Mouse (Mus musculus) midbrain, embryonic 15.5 days (tissue): ENCODE data around the gene Gm853. TPM values are rescaled to one million over a fixed set of nuclear protein-coding genes. Genes with fewer than 3 reads are reported as not detected.

ENCODE experiments used
- ATAC-seq: fragments of 200-750 bp; cut with Nextera tagmentation; replicated peaks from 2 replicates; pipeline ENCODE4 v1.8.0; 2017; ENCODE audit warnings: moderate TSS enrichment
- H3K27ac ChIP-seq: fragments of 300-500 bp; sonication (generic); 2 replicates; pipeline ENCODE4 v1.5.1; 2015; ENCODE audit warnings: mild to moderate bottlenecking, inconsistent platforms
- H3K27me3 ChIP-seq: fragments of 300-500 bp; sonication (generic); replicated peaks from 2 replicates; pipeline ENCODE4 v1.6.1; 2015; ENCODE audit warnings: inconsistent platforms
- H3K36me3 ChIP-seq: fragments of 300-500 bp; sonication (generic); replicated peaks from 2 replicates; pipeline ENCODE4 v1.6.1; 2015; ENCODE audit warnings: inconsistent platforms
- H3K4me1 ChIP-seq: fragments of 300-500 bp; sonication (generic); 2 replicates; pipeline ENCODE4 v1.6.1; 2015; ENCODE audit warnings: inconsistent platforms
- H3K4me2 ChIP-seq: fragments of 300-500 bp; sonication (generic); 2 replicates; pipeline ENCODE4 v1.6.1; 2015; ENCODE audit warnings: inconsistent platforms, mild to moderate bottlenecking, moderate library complexity
- H3K4me3 ChIP-seq: fragments of 300-500 bp; sonication (generic); 2 replicates; pipeline ENCODE4 v1.5.1; 2015; ENCODE audit warnings: mild to moderate bottlenecking, inconsistent platforms
- H3K9ac ChIP-seq: fragments of 300-500 bp; sonication (generic); 2 replicates; pipeline ENCODE4 v1.6.1; 2015; ENCODE audit warnings: mild to moderate bottlenecking, inconsistent platforms
- H3K9me3 ChIP-seq: fragments of 300-500 bp; sonication (generic); 2 replicates; pipeline ENCODE4 v1.6.1; 2016; ENCODE audit warnings: inconsistent platforms
- WGBS: fragments of 180-500 bp; shearing (Covaris S2); methylation state at CpG from one replicate; pipeline ENCODE4 v1.1.7; 2015; ENCODE audit warnings: mixed read lengths; 5-methylcytosine and 5-hydroxymethylcytosine counted together
- polyA plus RNA-seq: library from polyadenylated mRNA; unstranded; fragments of >200 nt; fragmentation: Nextera tagmentation; extraction: Ambion mirVana; gene quantifications from 2 replicates; pipeline ENCODE4 v1.2.1, GENCODE M21; 2015

Gm853 gene
- 0.06 and 0.08 TPM in 2 replicates for polyA plus RNA-seq

DNA sequence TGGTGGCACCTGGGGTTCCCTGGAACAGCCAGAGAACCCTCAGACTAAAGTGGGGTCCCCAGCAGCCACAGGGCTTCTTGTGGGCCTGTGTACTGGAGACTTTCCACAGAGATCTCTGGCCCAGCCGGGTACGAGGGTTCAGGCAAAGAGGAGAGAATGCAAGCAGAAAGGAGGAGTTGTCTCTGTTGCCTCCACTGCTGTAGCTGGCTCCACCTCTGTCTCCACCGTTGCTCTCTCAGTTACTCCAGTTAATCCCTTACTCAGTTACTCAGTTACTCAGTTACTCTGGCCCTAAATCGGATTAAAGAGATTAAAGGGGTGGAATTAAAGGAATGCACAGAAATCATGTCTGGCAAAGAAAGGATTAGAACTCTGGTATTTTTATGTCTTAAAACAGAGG, at the start of gene Gm853:
Gene Gm853, minus strand, starts transcription at position 223 of the 400 bp plus-strand sequence.
- Histone ChIP-seq H3K27me3 (no peaks in the 10 kb centered on the region), H3K9ac (no peak within 1 kb of the TSS), H3K36me3 (no peaks in the 10 kb centered on the region), H3K4me1 (no peaks in the 10 kb centered on the region), H3K27ac (no peak within 1 kb of the TSS), H3K4me3 (no peak within 1 kb of the TSS), H3K4me2 (no peak within 1 kb of the TSS), H3K9me3 (no peaks in the 10 kb centered on the region)
- ATAC-seq = no peak
- 39% methylated on average over 4 of the region's 4 CpGs for WGBS

GRCm38 (mm10) chr4:130270611-130271347, 48.6 kb upstream of the Gm853 start:
- Histone ChIP-seq H3K4me3 (no peak overlapping the region), H3K9me3 (no peaks in the 10 kb centered on the region), H3K27me3 (no peaks in the 10 kb centered on the region), H3K36me3 (no peaks in the 10 kb centered on the region), H3K27ac (no peak overlapping the region; the same call in 1 of the 2 replicates), H3K9ac (no peak overlapping the region), H3K4me2 (no peak overlapping the region), H3K4me1 (peaks cover 26% of the 10 kb centered on the region)
- 93% methylated on average over 6 of the region's 6 CpGs for WGBS
- no peak for ATAC-seq

DNA sequence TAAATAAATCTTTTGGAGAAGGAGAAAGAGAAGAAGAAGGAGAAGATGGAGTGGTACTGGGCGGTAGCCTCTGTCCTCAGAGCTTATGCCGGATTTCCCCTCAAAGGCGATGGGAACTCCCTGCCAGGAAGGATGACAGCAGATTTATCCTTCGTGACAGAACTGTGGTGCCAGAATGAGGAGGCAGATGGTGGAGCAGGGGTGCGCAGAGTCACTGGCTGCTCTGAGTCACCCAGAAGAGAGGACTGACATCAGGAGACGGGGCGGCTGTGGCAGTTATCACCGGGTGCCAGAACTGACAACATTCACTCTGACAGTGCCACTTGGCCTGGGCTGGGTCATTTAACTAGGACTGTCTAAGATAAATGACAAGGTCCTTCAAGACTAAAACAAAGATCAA, 47.9 kb upstream of the Gm853 start:
- Histone ChIP-seq H3K4me3 (no peak overlapping the region), H3K27me3 (no peaks in the 10 kb centered on the region), H3K36me3 (no peaks in the 10 kb centered on the region), H3K4me2 (no peak overlapping the region), H3K9me3 (no peaks in the 10 kb centered on the region), H3K27ac (no peak overlapping the region), H3K9ac (no peak overlapping the region), H3K4me1 (peaks cover 23% of the 10 kb centered on the region)
- WGBS = 77% methylated on average over 8 of the region's 8 CpGs
- no peak for ATAC-seq

DNA sequence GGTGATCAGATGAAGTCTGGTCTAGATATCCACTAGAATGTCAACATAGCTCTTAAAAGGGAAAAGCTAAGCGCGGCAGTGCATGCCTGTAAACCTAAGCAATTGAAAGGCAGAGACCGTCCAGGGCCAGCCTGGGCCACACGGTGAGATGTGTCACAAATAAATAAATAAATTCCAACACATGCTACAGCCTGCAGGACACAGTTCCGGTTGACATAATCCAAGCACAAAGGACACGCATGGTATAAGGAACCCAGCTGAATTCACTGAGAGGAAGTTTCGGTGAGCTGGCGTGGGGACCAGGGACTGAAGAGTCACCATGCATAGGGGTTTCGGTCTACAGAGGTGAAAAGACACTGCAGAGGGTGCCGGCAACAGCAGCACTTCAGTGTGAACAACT, 46.5 kb upstream of the Gm853 start:
- Histone ChIP-seq H3K4me1 (peaks cover 31% of the 10 kb centered on the region), H3K9me3 (no peaks in the 10 kb centered on the region), H3K4me3 (no peak overlapping the region), H3K4me2 (no peak overlapping the region), H3K9ac (no peak overlapping the region), H3K27me3 (no peaks in the 10 kb centered on the region), H3K27ac (no peak overlapping the region), H3K36me3 (no peaks in the 10 kb centered on the region)
- 89% methylated on average over 10 of the region's 10 CpGs for WGBS
- ATAC-seq = no peak

GRCm38 (mm10) chr4:130267069-130267468, 44.9 kb upstream of the Gm853 start:
- no peak overlapping the region for H3K4me2 ChIP-seq
- 79% methylated on average over 7 of the region's 7 CpGs for WGBS
- ATAC-seq = no peak
- no peaks in the 10 kb centered on the region for H3K27me3 ChIP-seq
- H3K9ac ChIP-seq = no peak overlapping the region
- H3K4me1 ChIP-seq = peaks cover 18% of the 10 kb centered on the region; the same call in 1 of the 2 replicates
- no peak overlapping the region for H3K27ac ChIP-seq
- no peak overlapping the region for H3K4me3 ChIP-seq
- no peaks in the 10 kb centered on the region for H3K9me3 ChIP-seq
- peaks cover 8% of the 10 kb centered on the region for H3K36me3 ChIP-seq

DNA sequence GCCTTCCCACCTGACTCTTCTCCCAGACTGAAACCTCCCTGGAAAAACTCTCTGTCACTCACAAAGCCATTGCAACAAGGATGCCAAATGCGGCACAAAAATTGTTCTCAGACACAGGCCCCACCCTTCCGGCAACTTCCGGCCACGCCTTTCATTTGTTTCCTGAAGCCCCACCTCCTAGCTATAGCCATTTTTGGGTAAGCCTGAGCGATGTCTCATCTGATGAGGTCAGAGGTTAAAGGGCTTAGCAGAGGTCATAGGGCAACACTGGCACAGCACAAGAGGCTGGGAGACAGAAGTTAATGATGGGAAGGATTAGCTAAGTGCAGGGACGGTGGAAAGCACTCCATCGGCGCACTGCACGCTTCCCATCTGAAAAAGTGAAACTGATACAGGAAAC, 44.4 kb upstream of the Gm853 start:
- ATAC-seq = no peak
- H3K4me3 ChIP-seq = no peak overlapping the region
- WGBS = 47% methylated on average over 9 of the region's 9 CpGs
- no peak overlapping the region for H3K27ac ChIP-seq
- peaks cover 18% of the 10 kb centered on the region; the same call in 1 of the 2 replicates for H3K4me1 ChIP-seq
- H3K27me3 ChIP-seq = no peaks in the 10 kb centered on the region
- no peak overlapping the region for H3K4me2 ChIP-seq
- no peak overlapping the region for H3K9ac ChIP-seq
- peaks cover 9% of the 10 kb centered on the region for H3K36me3 ChIP-seq
- H3K9me3 ChIP-seq = no peaks in the 10 kb centered on the region

DNA sequence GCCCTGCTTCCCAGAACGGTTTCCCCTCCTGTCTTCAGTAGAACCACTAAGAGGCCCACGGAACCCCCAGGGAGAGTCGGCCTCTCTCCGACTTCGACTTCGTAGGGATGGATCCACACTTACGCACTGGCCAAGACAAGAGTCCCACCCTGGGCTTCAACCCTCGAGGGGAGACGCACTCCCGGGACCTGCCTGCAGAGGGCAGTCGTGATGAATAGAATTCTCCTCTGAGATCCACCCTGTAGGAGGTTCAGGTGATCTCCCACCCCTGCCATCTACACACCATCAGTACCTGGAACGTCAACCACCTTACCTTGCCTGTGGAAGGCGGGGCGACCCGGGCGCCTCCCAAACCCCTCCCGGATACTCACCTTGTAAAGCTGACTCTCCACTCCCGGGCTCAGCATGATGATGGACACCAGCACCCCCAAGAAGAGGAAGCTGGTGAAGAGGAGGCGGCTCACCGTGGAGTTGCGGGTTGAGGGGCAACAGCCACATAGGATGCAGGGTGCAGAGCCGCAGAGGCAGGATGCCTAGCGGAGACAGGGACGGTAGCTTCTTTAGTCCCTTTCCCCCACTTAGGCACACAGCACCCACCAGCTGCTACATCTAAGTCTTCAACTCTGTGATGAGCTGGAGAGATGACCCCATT, 42.6 kb upstream of the Gm853 start:
- Histone ChIP-seq H3K9me3 (no peaks in the 10 kb centered on the region), H3K27ac (no peak overlapping the region), H3K36me3 (peaks cover 13% of the 10 kb centered on the region), H3K4me3 (no peak overlapping the region), H3K4me2 (no peak overlapping the region), H3K9ac (no peak overlapping the region), H3K4me1 (peaks cover 18% of the 10 kb centered on the region; the same call in 1 of the 2 replicates), H3K27me3 (no peaks in the 10 kb centered on the region)
- ATAC-seq = no peak; the same call in 1 of the 2 replicates
- 28% methylated on average over 24 of the region's 24 CpGs for WGBS

- ATAC-seq = no peak
- H3K4me2 ChIP-seq = no peak overlapping the region
- WGBS = 13% methylated on average over 11 of the region's 11 CpGs
Measured at GRCm38 (mm10) chr4:130264131-130264530, 41.9 kb upstream of the Gm853 start.

GRCm38 (mm10) chr4:130260406-130260805, 38.2 kb upstream of the Gm853 start:
- Histone ChIP-seq H3K9me3 (no peaks in the 10 kb centered on the region), H3K27me3 (no peaks in the 10 kb centered on the region), H3K9ac (no peak overlapping the region), H3K27ac (no peak overlapping the region), H3K4me2 (no peak overlapping the region), H3K4me1 (peaks cover 11% of the 10 kb centered on the region; the same call in 1 of the 2 replicates), H3K36me3 (peaks cover 30% of the 10 kb centered on the region), H3K4me3 (no peak overlapping the region)
- ATAC-seq = no peak
- WGBS = 38% methylated on average over 5 of the region's 5 CpGs

More at GRCm38 (mm10) chr4:130264131-130264530, 41.9 kb upstream of the Gm853 start:
- peaks cover 18% of the 10 kb centered on the region; the same call in 1 of the 2 replicates for H3K4me1 ChIP-seq
- H3K27me3 ChIP-seq = no peaks in the 10 kb centered on the region
- no peaks in the 10 kb centered on the region for H3K9me3 ChIP-seq
- no peak overlapping the region for H3K9ac ChIP-seq
- no peak overlapping the region for H3K4me3 ChIP-seq
- H3K27ac ChIP-seq = no peak overlapping the region
- H3K36me3 ChIP-seq = peaks cover 15% of the 10 kb centered on the region

DNA sequence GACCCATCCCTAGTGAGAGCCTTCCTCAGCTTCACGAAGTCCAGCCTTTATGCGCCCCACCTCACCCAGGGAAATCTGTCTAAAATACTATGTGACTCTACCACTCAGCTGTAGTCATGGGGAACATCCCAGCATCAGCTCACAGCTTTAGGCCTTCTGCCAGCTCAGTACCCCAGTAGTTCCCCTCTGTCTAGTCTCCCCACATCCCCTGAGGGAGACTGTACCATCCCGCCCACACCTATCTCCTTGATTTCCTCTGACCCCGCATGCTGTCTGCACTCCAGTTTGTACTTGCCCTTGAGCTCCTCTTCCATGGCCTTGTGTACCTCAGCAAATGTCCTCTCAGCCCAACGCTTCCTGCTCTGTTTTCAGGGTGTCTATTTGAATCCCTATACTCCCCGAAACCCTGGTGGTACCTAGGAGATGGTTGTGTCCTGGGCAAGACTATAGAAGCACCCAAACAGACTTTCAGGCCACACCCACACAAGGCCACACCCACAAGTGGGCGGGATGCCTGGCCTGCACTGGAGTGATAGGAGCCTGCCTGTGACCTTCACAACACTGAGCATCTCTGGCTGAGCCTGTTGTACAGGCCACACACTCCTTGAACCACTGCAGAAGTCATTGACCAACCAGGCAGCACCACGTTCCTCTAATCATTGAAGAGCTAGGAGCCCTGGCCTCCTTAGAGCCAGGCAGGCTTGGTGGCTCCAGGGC, 30.4 kb upstream of the Gm853 start:
- WGBS = 62% methylated on average over 8 of the region's 8 CpGs
- H3K36me3 ChIP-seq = peaks cover 11% of the 10 kb centered on the region; the same call in 1 of the 2 replicates
- no peaks in the 10 kb centered on the region for H3K9me3 ChIP-seq
- ATAC-seq = no peak
- no peaks in the 10 kb centered on the region for H3K27me3 ChIP-seq
- H3K4me2 ChIP-seq = no peak overlapping the region
- H3K27ac ChIP-seq = no peak overlapping the region
- H3K9ac ChIP-seq = no peak overlapping the region
- no peaks in the 10 kb centered on the region for H3K4me1 ChIP-seq
- no peak overlapping the region for H3K4me3 ChIP-seq

DNA sequence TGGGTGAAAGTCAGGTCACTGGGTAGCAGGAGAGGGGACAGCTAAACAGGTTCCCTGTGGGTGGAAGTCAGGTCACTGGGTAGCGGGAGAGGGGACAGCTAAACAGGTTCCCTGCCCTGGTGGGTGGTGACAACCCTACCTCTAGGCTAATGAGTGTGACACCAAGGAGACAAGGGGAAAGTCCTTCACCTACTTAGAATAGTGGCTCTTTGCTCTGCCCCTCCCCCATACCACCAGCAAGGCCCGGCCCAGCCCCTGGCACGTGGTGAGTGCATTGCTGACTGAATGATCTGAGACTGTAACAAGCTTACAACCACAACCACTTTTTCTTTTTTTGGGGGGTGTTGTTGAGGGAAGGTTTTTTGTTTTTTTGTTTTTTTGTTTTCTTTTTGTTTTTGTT, 29.6 kb upstream of the Gm853 start:
- no peak overlapping the region for H3K27ac ChIP-seq
- H3K36me3 ChIP-seq = peaks cover 9% of the 10 kb centered on the region; the same call in 1 of the 2 replicates
- no peak overlapping the region for H3K4me2 ChIP-seq
- no peak overlapping the region for H3K9ac ChIP-seq
- no peaks in the 10 kb centered on the region for H3K9me3 ChIP-seq
- H3K4me1 ChIP-seq = no peaks in the 10 kb centered on the region
- H3K27me3 ChIP-seq = no peaks in the 10 kb centered on the region
- WGBS = 53% methylated on average over 3 of the region's 3 CpGs
- no peak for ATAC-seq
- H3K4me3 ChIP-seq = no peak overlapping the region

- ATAC-seq = no peak
- Histone ChIP-seq H3K9ac (no peak overlapping the region), H3K4me2 (no peak overlapping the region), H3K4me1 (no peaks in the 10 kb centered on the region), H3K36me3 (peaks cover 9% of the 10 kb centered on the region; the same call in 1 of the 2 replicates), H3K4me3 (no peak overlapping the region), H3K27me3 (no peaks in the 10 kb centered on the region), H3K9me3 (no peaks in the 10 kb centered on the region), H3K27ac (no peak overlapping the region)
- 44% methylated on average over 7 of the region's 7 CpGs for WGBS
Measured at GRCm38 (mm10) chr4:130251172-130251705, 29.0 kb upstream of the Gm853 start.
